Mouse (Mus musculus) liver, adult (tissue): ENCODE data around the gene Atp5s.

ENCODE experiments used
- GATA4 ChIP-seq: IDR thresholded peaks from 2 replicates; pipeline ENCODE4 v1.6.1; 2014; ENCODE audit warnings: mild to moderate bottlenecking, low read length; ENCODE audit not compliant: insufficient replicate concordance

Gene Atp5s

GRCm38 (mm10) chr12:69788380-69788779, 63.6 kb downstream of the Atp5s start:
- TF ChIP-seq GATA4: no peak

DNA sequence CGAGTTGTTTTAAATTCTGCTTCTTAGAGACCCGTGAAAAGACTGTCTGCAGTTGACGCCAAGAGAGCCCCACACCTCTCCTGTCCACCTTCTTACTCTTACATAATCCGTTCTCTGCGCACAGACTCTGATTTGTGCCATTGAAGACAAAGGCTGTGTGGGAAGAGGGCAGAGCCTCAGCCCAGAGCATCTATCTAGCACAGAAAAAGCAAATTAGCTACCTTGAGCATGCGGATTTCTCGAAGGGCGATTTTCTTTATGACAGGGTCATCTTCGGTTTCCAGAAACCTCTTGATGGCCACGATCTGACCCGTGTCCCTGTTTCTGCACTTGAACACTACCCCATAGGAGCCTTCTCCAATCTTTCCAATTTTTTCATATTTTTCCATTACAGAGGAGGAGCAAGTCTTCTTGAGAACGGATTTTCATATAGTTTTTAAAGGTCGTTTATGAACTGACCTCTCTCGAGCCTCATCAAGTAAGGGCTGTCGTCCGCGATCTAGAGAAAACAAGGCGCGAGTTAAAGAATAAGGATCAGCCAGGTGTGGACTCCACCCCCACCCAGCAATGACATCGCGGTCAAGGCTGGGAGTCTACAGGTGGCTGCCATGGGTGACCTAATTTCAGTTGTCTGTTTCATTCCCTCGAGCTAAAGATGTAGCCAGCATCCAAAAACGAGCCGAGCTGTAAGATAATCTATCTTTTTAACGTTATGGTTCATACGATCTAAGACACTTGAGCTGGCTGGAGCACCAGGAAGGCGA, 65.2 kb downstream of the Atp5s start:
- TF ChIP-seq GATA4: no peak

DNA sequence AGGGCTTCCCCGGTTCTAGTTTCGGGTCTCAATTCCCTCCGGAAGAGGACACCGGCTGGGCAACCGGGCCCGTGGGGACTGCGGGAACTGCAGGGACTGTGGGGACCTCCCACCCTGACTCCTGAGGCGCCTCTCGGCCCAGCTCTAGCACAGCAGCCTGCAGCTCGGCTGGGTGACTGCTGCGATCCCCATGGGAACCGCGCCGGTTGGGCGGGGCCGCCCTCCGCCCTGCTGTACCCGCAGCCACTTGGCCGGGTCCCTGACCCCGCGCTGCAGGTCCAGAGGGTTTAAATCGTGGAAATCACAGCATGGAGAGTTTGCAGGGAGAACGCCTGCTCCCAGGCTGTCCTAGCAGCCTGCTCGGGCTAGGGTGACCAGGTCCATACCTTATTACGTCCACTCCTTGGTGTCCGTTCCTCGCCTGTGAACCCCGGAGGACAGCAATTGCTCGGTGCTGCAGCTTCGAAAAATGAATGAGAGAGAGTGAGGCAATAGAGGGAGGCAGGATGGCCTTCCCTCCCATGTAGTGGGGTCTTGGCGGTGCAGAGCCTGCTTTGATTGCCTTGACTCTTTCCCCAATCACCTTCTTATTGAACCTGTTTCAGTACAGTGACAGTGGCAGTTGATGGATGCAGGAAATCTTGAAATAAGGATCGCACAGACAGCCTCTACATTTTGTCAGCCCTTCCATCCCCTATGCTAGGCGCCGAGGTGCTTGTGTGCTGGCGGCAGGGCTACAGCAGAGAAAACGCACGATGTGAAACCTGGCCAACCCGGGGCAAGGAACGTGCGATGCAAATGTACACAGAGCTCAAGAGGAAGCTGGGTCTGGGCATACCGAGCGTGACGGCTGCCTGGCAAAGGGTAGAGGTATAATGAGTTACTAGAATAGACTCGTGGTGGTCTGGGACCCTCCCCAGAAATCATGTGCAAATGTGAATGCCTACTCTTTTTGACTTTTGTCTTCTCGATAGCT, 66.1 kb downstream of the Atp5s start, which contains the start of gene Cdkl1:
TSS of gene Cdkl1 (minus strand) at position 738 of the 976 bp plus-strand sequence.
- TF ChIP-seq GATA4: no peak; the same call in 1 of the 2 replicates
